Mouse (Mus musculus) brain, embryonic 14.5 days (tissue): Measurements from ENCODE around the gene Exosc2.

Experiments
- CTCF ChIP-seq: fragments of 200-500 bp; IDR thresholded peaks from 2 replicates; pipeline ENCODE4 v1.5.1; 2012; ENCODE audit warnings: inconsistent platforms, mild to moderate bottlenecking, moderate library complexity, borderline replicate concordance; ENCODE audit not compliant: insufficient read depth, insufficient read length; ENCODE audit errors: extremely low read depth
- POLR2A ChIP-seq: fragments of 200-500 bp; IDR thresholded peaks from 2 replicates; pipeline ENCODE4 v1.6.1; 2012; ENCODE audit warnings: mild to moderate bottlenecking, inconsistent platforms, borderline replicate concordance; ENCODE audit not compliant: poor library complexity, insufficient read depth, insufficient read length, severe bottlenecking; ENCODE audit errors: extremely low read depth

GRCm38 (mm10) chr2:31720783-31721182 is 50.3 kb downstream of the Exosc2 start:
- TF ChIP-seq CTCF (peak; percentile 26; the same call in 1 of the 2 replicates), POLR2A (no peak)
